Mouse (Mus musculus) lung, adult 2 months (tissue): Measurements from ENCODE around the gene Mfsd13b.

ENCODE experiments used
- CTCF ChIP-seq: fragments of 200-500 bp; IDR thresholded peaks from 2 replicates; pipeline ENCODE4 v1.5.1; 2011; ENCODE audit warnings: mild to moderate bottlenecking, low read length, control low read depth; ENCODE audit not compliant: insufficient read depth
- POLR2A ChIP-seq: fragments of 200-500 bp; IDR thresholded peaks from 2 replicates; pipeline ENCODE4 v1.6.1; 2011; ENCODE audit warnings: low read depth, mild to moderate bottlenecking, control low read depth, low read length, borderline replicate concordance; ENCODE audit errors: extremely low read depth

- no peak for TF ChIP-seq POLR2A
- TF ChIP-seq CTCF = no peak
Measured at GRCm38 (mm10) chr7:121053071-121053470, 70.8 kb downstream of the Mfsd13b start.
